Mouse (Mus musculus) frontal cortex, adult 2 months (tissue): Measurements from ENCODE around the gene Olfr1275. TPM values are rescaled to one million over a fixed set of nuclear protein-coding genes. Genes with fewer than 3 reads are reported as not detected.

Experiments
- DNase-seq, 2 experiments: peaks; one replicate each; pipeline ENCODE4 v3.0.0; 2022; ENCODE audit warnings: low spot score in 1 of 2; ENCODE audit errors: extremely low spot score in 1 of 2
- polyA plus RNA-seq: library from polyadenylated mRNA; depleted of rRNA; stranded (reverse); fragments of >200 nt; gene quantifications from 2 replicates; pipeline ENCODE4 v1.2.3, GENCODE M21; 2012; rRNA removed

Olfr1275 gene
- not detected in 2 replicates for polyA plus RNA-seq

- no peak for DNase-seq
Measured at GRCm38 (mm10) chr2:111235186-111235585, at the start of gene Olfr1275. Gene Olfr1275 (minus strand): TSS chr2:111235286.

GRCm38 (mm10) chr2:111274006-111274405 is 38.9 kb upstream of the Olfr1275 start, which contains the start of gene Olfr1277:
Gene Olfr1277 (minus strand): TSS chr2:111274106.
- DNase-seq = no peak

GRCm38 (mm10) chr2:111254216-111254615 is 19.1 kb upstream of the Olfr1275 start, which contains the start of gene Olfr1276:
Gene Olfr1276 (plus strand): TSS chr2:111254516.
- no peak for DNase-seq

GRCm38 (mm10) chr2:111229502-111229901 is 5.6 kb downstream of the Olfr1275 start, which contains the start of gene 4930430A15Rik:
Gene 4930430A15Rik (minus strand): TSS chr2:111229602.
- no peak for DNase-seq

- DNase-seq = no peak
Measured at GRCm38 (mm10) chr2:111182068-111182467, 53.0 kb downstream of the Olfr1275 start.

Other genes with a start within 250 kb of the Olfr1275 start
- gene Gm13941, start 129.3 kb downstream of the Olfr1275 start, polyA plus RNA-seq = not detected in 2 replicates
- gene Gm15130, start 82.3 kb downstream of the Olfr1275 start, polyA plus RNA-seq = not detected in 2 replicates
- not detected in 2 replicates for gene 4930430A15Rik, start 5.7 kb downstream of the Olfr1275 start, polyA plus RNA-seq
- gene Olfr1276, start 19.2 kb upstream of the Olfr1275 start, polyA plus RNA-seq = not detected in 2 replicates
- not detected in 2 replicates for gene Olfr1277, start 38.8 kb upstream of the Olfr1275 start, polyA plus RNA-seq
- not detected in 2 replicates for gene Olfr1278, start 54.9 kb upstream of the Olfr1275 start, polyA plus RNA-seq
- gene Olfr1279, start 65.3 kb upstream of the Olfr1275 start, polyA plus RNA-seq = not detected in 2 replicates
- not detected in 2 replicates for gene Olfr1280, start 78.7 kb upstream of the Olfr1275 start, polyA plus RNA-seq
- gene Olfr1281, start 91.2 kb upstream of the Olfr1275 start, polyA plus RNA-seq = not detected in 2 replicates
- not detected in 2 replicates for gene Olfr1282, start 100.8 kb upstream of the Olfr1275 start, polyA plus RNA-seq
- gene Olfr1283, start 131.5 kb upstream of the Olfr1275 start, polyA plus RNA-seq = not detected in 2 replicates
- gene Olfr1284, start 140.2 kb upstream of the Olfr1275 start, polyA plus RNA-seq = not detected in 2 replicates
- gene Olfr1286, start 187.8 kb upstream of the Olfr1275 start, polyA plus RNA-seq = not detected in 2 replicates
- not detected in 2 replicates for gene Olfr1287, start 213.9 kb upstream of the Olfr1275 start, polyA plus RNA-seq
- not detected in 2 replicates for gene Olfr1288, start 238.8 kb upstream of the Olfr1275 start, polyA plus RNA-seq
- not detected in 2 replicates for gene Olfr1289, start 245.5 kb upstream of the Olfr1275 start, polyA plus RNA-seq